Mouse (Mus musculus) v-Abl transformed pro-B cells (cell line): Measurements from ENCODE around the gene Arfgef2.

Source experiments
- in situ Hi-C, 2 experiments: fragments of 400-800 bp; cut with MboI; formaldehyde crosslinking; loops; one replicate each; pipeline ENCODE4 v1.15.1; 2025; ENCODE audit not compliant: unreplicated experiment in 2 of 2

Gene Arfgef2

GRCm38 (mm10) chr2:166841813-166842212 lies 36.4 kb downstream of the Arfgef2 start:
- in situ Hi-C loops, result loop anchor here in 1 of 2 experiments (25.0 kb wide), 1 partner anchor 755 kb away; no protein-coding TSS in a partner anchor

- in situ Hi-C loops, result loop anchor here (5.0 kb wide), 2 partner anchors 68 to 263 kb away; no protein-coding TSS in a partner anchor
Observed at GRCm38 (mm10) chr2:166850691-166851090, 45.3 kb downstream of the Arfgef2 start.

GRCm38 (mm10) chr2:166852270-166852669 lies 46.9 kb downstream of the Arfgef2 start:
- in situ Hi-C loops, result loop anchor here (5.0 kb wide), 2 partner anchors 70 to 265 kb away; no protein-coding TSS in a partner anchor

GRCm38 (mm10) chr2:166855771-166856170 lies 50.4 kb downstream of the Arfgef2 start:
- in situ Hi-C loops, result no loop called here

- in situ Hi-C loops, result no loop called here
Observed at GRCm38 (mm10) chr2:166856366-166856765, 51.0 kb downstream of the Arfgef2 start.

- in situ Hi-C loops, result no loop called here
Observed at GRCm38 (mm10) chr2:166857118-166857517, 51.7 kb downstream of the Arfgef2 start.

- in situ Hi-C loops, result no loop called here
Observed at GRCm38 (mm10) chr2:166859214-166859613, 53.8 kb downstream of the Arfgef2 start.

GRCm38 (mm10) chr2:166862505-166862904 lies 57.1 kb downstream of the Arfgef2 start:
- in situ Hi-C loops, result no loop called here

- in situ Hi-C loops, result no loop called here
Observed at GRCm38 (mm10) chr2:166865476-166865875, 60.1 kb downstream of the Arfgef2 start.

- in situ Hi-C loops, result no loop called here
Observed at GRCm38 (mm10) chr2:166870271-166870865, 65.0 kb downstream of the Arfgef2 start.

- in situ Hi-C loops, result no loop called here
Observed at GRCm38 (mm10) chr2:166870899-166871298, 65.5 kb downstream of the Arfgef2 start.

GRCm38 (mm10) chr2:166874675-166875280 lies 69.4 kb downstream of the Arfgef2 start:
- in situ Hi-C loops, result no loop called here

GRCm38 (mm10) chr2:166875561-166875960 lies 70.2 kb downstream of the Arfgef2 start:
- in situ Hi-C loops, result no loop called here

GRCm38 (mm10) chr2:166876331-166876730 lies 70.9 kb downstream of the Arfgef2 start:
- in situ Hi-C loops, result no loop called here

- in situ Hi-C loops, result loop anchor here in 1 of 2 experiments (10.0 kb wide), 1 partner anchor 120 kb away; no protein-coding TSS in a partner anchor
Observed at GRCm38 (mm10) chr2:166885066-166885465, 79.7 kb downstream of the Arfgef2 start.

- in situ Hi-C loops, result loop anchor here in 1 of 2 experiments (10.0 kb wide), 1 partner anchor 119 kb away; no protein-coding TSS in a partner anchor
Observed at GRCm38 (mm10) chr2:166885619-166886018, 80.2 kb downstream of the Arfgef2 start.

GRCm38 (mm10) chr2:166886231-166886630 lies 80.8 kb downstream of the Arfgef2 start:
- in situ Hi-C loops, result loop anchor here in 1 of 2 experiments (10.0 kb wide), 1 partner anchor 119 kb away; no protein-coding TSS in a partner anchor

- in situ Hi-C loops, result loop anchor here in 1 of 2 experiments (10.0 kb wide), 1 partner anchor 117 kb away; no protein-coding TSS in a partner anchor
Observed at GRCm38 (mm10) chr2:166887816-166888215, 82.4 kb downstream of the Arfgef2 start.

GRCm38 (mm10) chr2:166891366-166891880 lies 86.0 kb downstream of the Arfgef2 start:
- in situ Hi-C loops, result loop anchor here in 1 of 2 experiments (5.0 kb wide), 1 partner anchor 111 kb away; no protein-coding TSS in a partner anchor

GRCm38 (mm10) chr2:166892158-166892680 lies 86.8 kb downstream of the Arfgef2 start:
- in situ Hi-C loops, result loop anchor here in 1 of 2 experiments (5.0 kb wide), 1 partner anchor 110 kb away; no protein-coding TSS in a partner anchor

GRCm38 (mm10) chr2:166893036-166893435 lies 87.6 kb downstream of the Arfgef2 start:
- in situ Hi-C loops, result loop anchor here in 1 of 2 experiments (5.0 kb wide), 1 partner anchor 109 kb away; no protein-coding TSS in a partner anchor
